Mouse (Mus musculus): ENCODE measurements around the gene Nmnat2. TPM values are rescaled to one million over a fixed set of nuclear protein-coding genes. Genes with fewer than 3 reads are reported as not detected.

Gene Nmnat2
- total and polyA plus RNA-seq, 3 experiments: 0.78 to 1.1 (median 0.84) TPM

DNA sequence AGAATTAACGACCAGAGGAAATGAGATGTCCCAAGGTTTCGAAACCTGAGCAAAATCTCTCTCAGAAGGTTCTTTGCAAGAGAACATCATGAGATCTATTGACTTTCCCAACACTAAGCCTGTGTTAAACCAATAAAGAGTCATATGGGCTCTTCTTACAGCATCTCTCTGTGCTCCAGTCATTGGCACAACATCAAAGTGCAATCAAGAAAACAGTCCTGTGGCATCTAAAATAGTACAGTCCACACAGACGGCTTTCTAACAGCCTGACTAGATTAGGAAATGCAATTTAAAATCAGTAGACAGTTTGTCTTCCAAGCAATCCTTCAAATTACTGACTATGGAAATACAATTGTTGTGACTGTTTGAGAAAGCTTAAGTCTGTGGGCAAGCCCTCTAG lies 32.2 kb downstream of the Nmnat2 start:
- no peak for DNase-seq

DNA sequence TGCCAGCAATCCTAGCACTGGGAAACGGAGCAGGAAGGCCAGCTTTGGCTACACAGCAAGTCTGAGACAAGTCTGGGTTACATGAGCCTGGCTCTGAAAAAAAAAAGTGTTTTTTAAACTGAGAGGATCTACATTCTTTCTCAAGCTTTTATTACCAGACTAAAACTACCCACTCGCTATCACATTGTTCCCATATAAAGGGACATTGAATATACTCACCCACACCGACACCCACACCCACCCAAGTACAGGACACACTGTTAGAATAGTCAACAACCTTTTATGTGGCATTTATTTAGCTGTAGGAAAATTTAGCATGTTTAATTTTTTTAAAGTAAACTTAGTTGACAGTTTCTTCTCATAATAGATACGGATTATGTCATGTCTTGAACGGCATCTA lies 35.3 kb downstream of the Nmnat2 start:
- no peak for DNase-seq

DNA sequence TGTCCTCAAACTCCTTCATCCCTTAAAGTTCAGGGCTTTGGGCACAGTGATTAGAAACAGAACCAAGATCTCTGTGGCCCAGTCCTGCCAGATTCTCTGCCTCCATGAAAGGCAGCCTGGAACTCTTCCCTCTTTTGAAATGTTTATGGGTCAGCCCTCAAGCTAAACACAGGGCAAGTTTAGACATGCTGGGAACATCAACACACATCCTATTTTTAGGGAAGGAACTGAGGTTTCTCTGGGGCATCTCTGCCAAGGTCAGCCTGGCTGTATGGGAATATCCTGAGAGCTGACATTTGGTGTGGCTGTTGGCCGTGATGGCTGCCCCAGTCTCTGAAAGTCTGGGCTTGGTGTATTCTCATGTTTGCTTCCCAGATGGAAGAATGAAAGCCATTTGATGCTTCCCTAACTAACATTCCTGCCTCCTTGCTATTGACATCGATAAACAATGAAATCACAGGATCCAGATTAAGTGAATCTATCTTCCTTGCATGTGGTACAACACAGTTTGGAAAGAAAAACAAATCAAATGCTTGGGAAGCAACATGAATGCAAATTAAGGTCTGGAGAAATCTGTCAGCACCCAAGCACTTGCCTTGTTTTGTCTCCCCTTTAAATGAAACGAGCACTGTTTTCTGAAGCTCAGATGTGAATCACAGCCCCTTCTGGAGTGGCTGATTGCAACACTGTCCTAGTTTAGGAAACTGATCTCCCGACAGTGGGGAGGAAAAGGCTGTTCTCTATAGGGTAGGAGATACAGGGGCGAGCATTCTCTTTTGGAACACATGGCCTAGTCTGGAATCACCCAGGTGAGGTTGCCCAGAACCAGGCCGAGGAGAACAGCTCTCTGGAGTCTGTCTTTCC lies 37.7 kb downstream of the Nmnat2 start:
- DNase-seq: no peak

DNA sequence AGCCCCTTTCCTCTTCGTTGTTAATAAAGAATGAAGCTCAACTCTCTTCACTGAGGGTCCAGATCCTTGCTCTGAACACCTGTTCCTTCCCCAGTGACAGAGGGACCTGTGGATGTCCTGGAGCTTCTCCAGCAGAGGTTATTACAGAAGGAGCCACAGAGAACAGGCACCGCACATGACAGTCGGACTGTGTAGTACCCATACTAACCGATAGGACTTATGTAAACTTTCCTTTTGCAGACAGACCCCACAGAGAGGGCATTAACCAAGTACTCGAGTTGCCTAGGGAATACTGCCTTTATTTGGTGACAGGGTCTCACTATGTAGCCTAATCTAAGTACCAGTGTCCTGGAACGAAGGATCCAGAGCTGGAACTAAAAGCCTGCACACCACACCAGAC lies 39.0 kb downstream of the Nmnat2 start:
- DNase-seq: no peak

DNA sequence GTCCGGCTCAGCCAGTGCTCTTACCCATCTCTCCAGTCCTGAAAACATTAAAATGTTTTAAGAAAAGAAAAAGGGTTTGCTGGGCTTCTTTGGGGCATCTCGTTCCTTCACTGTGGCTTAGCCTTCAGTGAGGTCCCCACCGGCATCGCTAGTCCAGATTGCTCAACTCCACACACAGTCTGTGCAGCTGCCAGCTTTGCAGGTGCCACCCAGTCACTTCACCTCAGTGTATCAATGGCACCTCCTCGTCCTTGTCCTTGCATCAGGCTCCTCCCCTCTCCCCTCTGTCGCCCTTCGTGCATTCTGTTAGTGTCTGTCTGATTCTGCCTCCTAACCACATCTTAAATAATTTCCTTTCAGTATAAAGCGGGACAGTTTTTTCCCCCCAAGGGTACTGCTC lies 45.2 kb downstream of the Nmnat2 start:
- DNase-seq: no peak

DNA sequence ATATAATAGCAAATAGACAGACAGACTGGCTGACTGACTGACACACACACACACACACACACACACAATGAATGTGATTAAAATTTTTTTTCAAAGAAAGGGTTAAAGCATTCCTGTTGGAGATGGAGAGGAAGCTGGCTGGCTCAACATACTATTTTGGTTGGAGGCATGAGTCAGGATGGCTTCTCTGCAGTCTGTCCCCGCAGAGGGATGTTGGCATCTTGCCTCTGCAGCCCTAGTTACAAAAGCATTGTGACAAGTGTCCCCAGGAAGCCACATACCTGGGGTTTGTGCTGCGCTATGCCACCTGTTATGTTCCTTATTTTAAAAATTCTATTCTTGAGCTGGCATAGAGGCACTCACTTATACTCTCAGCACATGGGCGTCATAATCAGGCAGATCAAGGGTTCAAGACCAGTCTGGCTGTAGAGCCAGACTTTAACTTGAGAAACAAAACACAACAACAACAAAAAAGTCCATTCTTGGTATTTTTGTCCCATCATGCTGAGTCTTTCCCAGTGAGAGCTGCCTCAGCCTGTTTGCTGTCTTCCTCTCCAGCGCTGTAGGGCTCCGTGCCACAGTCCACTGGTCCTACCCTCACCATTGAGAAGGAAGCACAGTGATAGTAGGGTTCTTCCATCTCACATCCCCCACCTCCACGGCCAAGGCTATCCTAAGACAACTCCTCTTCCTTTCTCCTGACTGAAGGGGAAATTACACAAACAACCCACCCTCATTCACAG lies 45.9 kb downstream of the Nmnat2 start:
- DNase-seq: no peak

DNA sequence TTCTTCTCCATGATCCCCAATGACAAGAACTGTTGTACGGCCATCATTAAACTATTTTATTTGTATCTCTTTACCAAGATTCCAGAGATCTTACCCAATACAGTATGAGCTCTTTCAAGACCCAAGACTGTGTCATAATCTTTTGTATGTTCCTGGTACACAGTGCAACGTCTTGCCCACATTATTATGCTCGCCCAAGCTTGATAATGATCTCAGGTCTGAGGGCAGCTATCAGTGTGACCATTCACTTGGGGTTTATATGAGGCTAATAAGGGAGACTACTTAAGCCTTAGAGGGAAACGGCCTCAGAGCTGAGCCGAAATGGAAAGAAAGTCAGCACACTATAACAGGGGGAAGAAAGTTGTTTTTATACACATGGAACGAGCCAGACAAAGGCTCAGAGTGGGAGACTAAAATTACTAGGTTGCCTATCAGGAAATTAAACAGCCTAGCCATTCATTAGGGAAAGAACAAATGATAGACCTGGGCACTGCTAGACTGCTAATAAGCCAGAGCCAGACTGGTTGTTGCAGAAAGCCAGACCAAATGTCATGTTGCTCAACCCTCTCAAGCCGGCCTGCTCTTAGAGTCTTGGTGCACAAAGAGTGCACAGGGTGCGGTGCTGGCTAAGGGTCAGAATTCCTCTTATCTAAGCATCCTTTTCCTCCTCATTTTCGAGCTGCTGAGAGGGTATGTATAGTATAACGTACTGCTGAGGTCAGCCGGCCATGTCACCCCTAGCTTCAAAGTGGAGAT lies 47.7 kb downstream of the Nmnat2 start:
- no peak for DNase-seq

DNA sequence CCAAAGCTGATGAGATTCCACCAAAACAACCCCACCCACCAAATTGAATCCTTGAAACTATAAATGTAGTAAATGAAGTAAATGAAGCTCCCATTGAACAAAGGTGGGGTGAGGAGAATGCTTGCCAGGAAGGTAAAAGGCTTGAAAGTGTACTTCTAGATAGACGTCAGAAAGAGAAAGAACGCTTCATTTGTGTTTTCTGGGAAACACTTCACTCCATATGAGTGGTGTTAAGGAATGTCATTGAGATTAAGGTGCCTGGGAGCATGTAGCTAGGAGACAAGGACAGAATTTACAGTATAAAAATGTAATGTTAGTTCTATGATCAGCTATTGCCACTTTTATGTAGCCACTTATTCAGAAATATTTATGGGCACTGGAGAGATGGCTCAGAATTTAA lies 49.7 kb downstream of the Nmnat2 start:
- no peak for DNase-seq

DNA sequence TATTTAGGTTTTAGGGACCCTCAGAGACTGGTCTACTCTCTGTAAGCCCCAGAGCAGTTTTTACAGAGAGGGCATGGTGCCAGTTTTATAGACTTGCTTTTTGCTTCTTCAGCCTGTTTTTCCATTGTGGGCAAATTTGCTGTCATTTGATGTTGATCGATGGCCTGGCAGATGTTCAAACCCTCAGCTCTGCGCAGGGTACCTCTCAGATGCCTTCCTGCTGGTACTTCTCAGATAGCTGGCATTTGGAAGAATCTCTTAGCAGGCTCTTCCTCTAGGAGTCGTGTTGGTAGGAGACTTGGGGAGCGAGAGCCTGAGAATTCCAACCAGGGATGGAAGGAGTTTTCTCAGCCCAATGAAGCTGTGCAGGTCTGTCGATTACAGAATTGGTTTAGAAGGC lies 51.3 kb downstream of the Nmnat2 start:
- peak; percentile 24 for DNase-seq

DNA sequence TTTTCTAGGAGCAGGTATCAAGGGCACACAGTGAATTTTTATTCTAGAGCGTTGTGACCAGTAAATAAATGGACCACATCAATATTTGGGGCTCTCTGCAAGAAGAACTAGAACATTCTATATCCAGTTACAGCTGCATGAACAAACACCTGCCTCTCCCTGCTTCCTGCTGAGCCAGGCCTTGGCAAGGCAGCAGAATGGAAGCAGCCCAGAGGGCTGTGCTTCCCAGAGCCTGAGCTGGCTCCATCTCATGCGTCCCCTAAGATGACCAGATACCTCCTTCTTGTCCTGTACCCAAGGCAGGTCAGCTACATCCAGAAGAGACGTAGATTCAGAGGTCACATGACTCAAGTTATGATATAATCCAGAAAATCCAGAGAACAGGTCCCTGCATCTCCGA lies 52.0 kb downstream of the Nmnat2 start:
- DNase-seq: no peak

DNA sequence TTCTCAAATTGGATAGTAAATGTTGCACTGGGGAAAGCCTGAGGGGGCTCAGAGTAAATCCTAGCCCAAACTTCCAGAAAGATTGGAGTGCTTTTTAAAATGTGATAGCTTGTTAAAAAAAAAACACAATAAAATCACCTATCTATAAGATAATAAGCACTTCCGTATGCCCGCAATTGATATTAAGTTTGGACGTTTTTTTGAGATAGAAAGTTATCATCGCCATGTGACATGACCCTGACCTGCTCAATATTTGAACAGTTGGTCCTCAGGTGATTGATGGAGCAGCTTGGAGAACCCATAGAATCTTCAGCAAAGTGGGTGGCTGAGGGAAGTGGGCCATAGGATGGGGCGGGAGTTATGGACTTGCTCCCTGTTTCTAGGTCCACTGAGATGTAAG lies 52.5 kb downstream of the Nmnat2 start:
- no peak for DNase-seq

DNA sequence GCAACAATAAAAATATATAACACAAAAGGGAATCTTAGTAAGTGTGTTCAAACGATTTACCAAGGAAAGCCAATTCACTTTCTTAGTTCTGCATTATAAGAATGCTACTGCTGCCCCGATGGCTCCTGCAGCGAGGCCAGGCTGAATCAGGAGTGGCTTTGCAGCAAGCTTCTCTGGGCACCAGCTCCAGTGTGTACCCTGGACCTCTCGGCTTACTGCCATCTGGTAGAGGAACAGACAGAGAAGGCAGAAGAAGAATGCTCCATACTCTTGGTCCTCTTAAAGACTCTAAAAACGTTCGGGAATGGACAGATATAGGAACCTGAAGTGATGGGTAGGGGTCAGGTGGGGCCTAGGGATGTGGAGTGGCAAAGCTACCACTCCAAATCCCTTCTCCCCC lies 53.0 kb downstream of the Nmnat2 start:
- DNase-seq: no peak

DNA sequence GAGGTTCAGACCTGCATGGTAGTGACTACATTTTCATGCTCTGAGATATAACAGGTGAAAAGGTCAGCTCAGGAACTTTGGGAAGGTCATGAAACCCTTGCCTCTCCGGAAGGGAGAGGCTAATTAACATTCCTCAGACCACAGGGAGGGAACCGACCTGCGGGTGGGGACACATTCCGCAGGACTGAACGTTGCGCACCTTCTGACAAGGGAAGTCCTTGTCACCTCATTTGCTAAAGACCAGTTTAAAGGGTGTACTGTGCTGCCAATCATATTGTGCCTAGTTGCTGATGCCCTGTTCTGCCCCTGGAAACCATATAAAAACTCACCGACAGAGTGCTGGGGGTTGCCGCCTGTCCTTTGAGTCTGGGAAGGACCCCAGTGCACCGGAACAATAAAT lies 54.5 kb downstream of the Nmnat2 start:
- DNase-seq: no peak

DNA sequence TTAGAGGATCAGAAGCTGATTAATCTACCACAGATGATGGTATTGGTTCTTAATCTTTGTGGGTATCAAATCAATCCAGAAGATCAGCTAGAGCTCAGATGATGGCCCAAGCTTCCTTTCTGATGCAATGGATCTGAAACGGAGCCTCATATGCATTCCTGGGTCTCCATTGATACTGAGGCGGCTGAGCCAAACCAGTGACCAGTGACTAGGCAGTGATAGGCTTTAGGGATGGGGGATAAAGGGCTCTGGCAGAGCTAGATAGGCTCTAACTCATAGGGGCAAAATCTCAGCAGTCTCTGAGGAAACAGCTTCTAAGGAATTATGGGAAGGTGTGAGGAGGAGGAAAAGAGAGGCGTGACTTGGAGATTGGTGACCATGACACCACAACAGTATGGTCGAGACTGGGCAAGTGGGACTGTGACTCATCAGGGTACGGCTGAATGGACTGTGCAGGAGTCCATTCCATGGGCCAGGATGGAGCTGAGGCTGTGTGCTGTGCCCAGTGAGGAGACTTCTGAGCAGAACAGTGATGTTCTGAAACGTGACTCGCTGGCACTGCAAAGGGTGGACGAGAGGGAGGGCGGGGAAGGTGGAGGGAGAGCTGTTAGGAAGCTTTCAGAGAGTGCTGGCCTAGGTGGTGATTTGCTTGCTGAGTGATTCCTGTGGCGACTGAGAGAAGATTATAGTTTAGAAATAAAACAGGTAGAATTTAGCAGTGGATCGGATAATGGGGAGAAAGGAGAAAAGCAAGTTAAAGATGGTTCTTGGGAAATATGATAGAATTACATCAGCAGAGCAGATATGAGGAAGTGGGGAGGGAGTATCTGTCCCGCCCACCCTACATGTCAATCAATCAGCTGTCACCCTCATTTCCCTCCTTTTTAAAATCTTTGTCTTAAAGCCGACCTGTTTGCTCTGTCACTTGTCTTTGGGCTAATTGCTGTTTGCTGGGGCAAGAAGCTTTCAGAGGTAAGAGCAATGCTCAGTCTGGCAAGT lies 55.9 kb downstream of the Nmnat2 start:
- no peak for DNase-seq

DNA sequence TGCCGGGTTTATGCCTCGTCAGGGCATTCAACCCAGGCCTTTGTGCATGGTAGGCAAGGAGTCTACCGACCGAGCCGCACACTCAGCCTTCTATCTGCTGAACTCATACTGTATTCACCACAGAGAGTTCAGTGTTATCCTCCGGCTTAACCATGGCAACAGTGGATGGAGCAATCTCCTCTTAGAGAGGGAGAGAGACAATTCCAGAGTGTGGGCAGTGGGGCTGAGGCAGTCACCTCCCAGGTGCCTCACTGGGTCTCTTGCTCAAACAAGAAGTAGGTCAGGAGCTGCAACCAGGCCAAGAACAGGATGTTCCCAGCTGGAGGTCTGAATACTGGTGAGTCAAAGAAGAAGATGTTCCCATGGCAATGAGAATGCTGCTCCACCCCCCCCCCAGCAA lies 56.8 kb downstream of the Nmnat2 start:
- no peak for DNase-seq

DNA sequence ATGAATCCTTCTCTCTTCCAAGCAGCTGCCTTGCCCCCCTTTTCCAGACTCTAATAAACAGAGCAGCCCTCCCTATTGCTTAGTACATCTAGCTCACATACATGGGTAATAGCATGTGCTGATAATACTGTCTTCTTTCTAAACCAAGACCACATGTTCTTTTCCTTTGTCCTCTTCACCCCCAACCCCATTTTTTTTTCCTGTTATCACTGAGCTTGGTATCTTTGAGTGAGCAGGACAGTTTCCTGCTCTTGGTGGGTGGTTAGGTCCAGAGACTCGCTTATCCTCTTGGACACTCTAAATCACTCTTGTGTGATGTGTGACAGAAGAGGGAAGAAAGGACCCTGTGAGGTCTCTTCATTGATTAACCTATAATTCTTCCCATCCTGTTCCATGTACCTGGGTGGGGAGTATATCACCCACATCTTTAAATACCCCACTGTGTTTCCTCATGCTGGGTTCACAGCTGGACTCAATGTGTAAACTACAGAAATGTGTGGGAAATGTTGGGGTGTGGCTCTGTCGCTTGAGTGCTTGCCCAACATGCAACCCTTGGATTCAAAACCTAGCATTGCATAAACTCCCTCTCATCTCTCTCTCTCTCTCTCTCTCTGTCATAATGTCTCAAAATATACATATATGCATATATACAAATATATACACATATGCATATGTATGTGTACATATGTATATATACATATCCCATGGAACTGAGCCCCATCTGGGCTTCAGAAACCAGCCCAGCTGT lies 58.9 kb downstream of the Nmnat2 start:
- no peak for DNase-seq

DNA sequence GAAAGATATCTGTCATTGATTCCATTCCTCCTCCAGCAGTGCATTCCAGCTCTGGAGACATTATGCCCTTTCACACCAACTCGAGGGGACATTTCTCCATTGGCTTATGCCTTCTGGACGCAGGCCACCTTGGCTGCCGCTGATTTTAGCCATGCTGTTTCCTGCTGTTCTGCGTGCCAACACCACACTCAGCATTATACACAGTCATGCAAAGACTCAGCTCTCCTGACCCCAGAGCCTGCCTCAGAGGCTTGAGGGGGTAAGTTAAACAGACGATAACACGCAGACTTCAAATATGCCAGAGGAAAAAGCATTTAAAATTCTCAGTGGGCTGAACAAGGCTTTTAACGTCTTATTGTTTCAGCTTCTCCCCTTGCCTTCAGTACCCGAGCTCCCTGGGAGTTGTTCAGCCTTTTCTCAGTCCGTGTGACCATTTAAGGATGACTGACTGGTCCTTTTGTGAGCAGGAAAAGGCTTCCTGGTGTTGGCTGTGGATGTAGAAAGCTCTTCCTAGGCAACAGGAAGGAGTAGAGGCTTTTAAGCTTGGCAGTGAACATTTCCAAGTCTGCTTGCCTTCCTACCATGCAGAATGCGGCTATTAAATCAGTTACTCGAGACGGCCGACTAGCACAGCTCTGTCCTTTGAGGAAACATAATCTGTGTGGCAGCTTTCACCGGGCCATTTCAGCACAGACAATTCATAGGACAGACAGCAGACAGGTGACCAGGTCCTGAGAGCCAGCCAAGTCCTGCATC lies 59.8 kb downstream of the Nmnat2 start:
- peak; percentile 31 for DNase-seq

DNA sequence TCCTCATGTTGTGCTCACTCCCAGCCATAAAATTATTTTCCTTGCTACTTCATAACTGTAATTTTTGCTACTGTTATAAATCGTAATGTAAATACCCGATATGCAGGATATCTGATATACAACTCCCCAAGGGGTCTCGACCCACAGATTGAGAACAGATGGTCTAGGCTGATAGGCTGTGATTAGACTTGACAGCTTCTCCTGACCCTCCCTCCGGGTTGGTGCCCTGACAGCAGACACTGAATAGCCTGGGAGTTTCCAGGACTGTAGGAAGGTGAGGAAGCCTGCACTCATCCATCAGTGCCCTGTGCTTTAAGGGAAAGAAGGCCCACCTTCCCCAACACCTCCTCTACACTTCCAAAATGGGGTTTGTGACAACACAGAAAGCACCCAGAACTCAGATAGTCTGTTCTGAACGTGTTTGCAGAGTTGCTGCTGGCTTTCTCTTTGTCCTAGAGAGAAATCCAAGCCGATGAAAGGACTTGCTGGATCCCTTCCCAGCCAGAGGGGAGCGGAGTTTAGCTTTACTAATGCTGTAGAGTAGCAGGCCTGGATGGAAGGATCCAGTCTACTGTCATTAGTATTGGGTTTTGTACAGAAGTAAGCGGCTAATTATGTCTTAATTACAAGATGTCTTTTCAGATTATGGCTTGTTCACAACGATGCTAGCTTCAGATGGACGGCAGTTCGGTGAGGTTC lies 61.8 kb downstream of the Nmnat2 start:
- DNase-seq: no peak

DNA sequence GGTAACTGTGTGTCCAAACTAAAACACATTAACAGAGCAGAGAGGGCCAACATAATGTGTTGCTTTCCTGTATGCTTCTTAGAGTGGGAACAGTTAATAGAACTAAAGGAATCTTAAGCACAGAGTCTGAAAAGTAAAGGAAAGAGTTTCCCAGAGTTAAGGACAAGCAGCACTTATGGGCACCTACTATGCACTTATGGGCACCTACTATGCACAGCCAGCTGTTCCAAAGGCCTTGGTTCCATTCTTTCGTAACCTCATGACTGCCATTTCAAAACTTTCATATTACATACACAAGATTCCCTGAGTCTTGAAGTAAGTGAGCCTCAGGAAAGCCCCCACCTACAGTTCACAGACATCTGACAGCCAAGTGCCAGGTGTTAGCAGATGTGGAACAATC lies 64.3 kb downstream of the Nmnat2 start:
- no peak for DNase-seq

All from adrenal gland, adult 2 months (tissue).